Comparison of ENCODE assay signal across 31 mouse cellular contexts in genomic region chr12:111463570-111463969, GRCm38 (mm10). TPM values are rescaled to one million over a fixed set of nuclear protein-coding genes. Genes with fewer than 3 reads are reported as not detected.
"Had no signal": no experiment of that assay in that cellular context is flagged by ENCODE, and none has a peak within 500 bp of the region (broad histone marks: within the 10 kb centered on the region; RNA-seq: fewer than 3 reads in every experiment).

No protein-coding gene starts in this region.

- H3K27ac ChIP-seq: embryonic facial prominence, embryonic 10.5 days; embryonic facial prominence, embryonic 12.5 days; embryonic facial prominence, embryonic 13.5 days; embryonic facial prominence, embryonic 15.5 days; forebrain, embryonic 10.5 days; forebrain, embryonic 12.5 days; forebrain, embryonic 13.5 days; forebrain, embryonic 15.5 days; gastrocnemius, adult 2 months; heart, adult 2 months had no signal

- H3K4me2 ChIP-seq: embryonic facial prominence, embryonic 12.5 days; embryonic facial prominence, embryonic 13.5 days; embryonic facial prominence, embryonic 15.5 days; forebrain, embryonic 12.5 days; forebrain, embryonic 13.5 days; forebrain, embryonic 15.5 days had no signal

- H3K27me3 ChIP-seq: embryonic facial prominence, embryonic 12.5 days; forebrain, embryonic 15.5 days had no signal

- H3K9ac ChIP-seq: embryonic facial prominence, embryonic 12.5 days; embryonic facial prominence, embryonic 13.5 days; embryonic facial prominence, embryonic 15.5 days; forebrain, embryonic 12.5 days; forebrain, embryonic 13.5 days; forebrain, embryonic 15.5 days; forebrain, postnatal 0 days had no signal

- H3K36me3 ChIP-seq: embryonic facial prominence, embryonic 10.5 days; embryonic facial prominence, embryonic 12.5 days; embryonic facial prominence, embryonic 13.5 days; embryonic facial prominence, embryonic 15.5 days; forebrain, embryonic 10.5 days; forebrain, embryonic 12.5 days; forebrain, embryonic 15.5 days had no signal

- H3K4me1 ChIP-seq: forebrain, embryonic 12.5 days; forebrain, embryonic 13.5 days; forebrain, embryonic 15.5 days had no signal

- H3K9me3 ChIP-seq: embryonic facial prominence, embryonic 10.5 days; embryonic facial prominence, embryonic 12.5 days; embryonic facial prominence, embryonic 13.5 days; embryonic facial prominence, embryonic 15.5 days; forebrain, embryonic 10.5 days; forebrain, embryonic 12.5 days; forebrain, embryonic 13.5 days; forebrain, embryonic 15.5 days had no signal

- DNase-seq: cerebellum, adult 2 months; cerebellum, adult 8-10 months; cerebellum, adult 9-10 months; cerebellum, adult 9-11 months; cerebellum, postnatal 10 days; cerebellum, postnatal 14 days; cerebellum, postnatal 25 days; cerebellum, postnatal 36 days; embryo, embryonic 11 days; forebrain, postnatal 0 days; gastrocnemius, adult 2 months; gastrocnemius, postnatal 10 days; gastrocnemius, postnatal 14 days; gastrocnemius, postnatal 25 days; gastrocnemius, postnatal 36 days; heart, adult 18-20 months; heart, adult 2 months had no signal

- ATAC-seq: forebrain, embryonic 13.5 days; forebrain, embryonic 14.5 days; forebrain, embryonic 15.5 days; forebrain, embryonic 16.5 days; forebrain, postnatal 0 days had no signal

- H3K4me3 ChIP-seq: embryonic facial prominence, embryonic 10.5 days; embryonic facial prominence, embryonic 12.5 days; embryonic facial prominence, embryonic 13.5 days; embryonic facial prominence, embryonic 15.5 days; erythroblast, embryonic 14.5 days; forebrain, embryonic 10.5 days; forebrain, embryonic 12.5 days; forebrain, embryonic 13.5 days; forebrain, embryonic 15.5 days; gastrocnemius, adult 2 months; heart, adult 2 months had no signal

RNA-seq across cellular contexts. Expression of gene Gm266, which starts 22.1 kb away (rescaled TPM):
- polyA plus RNA-seq: erythroblast, embryonic 14.5 days had no signal

RNA-seq across cellular contexts. Expression of gene Lbhd2, which starts 57.0 kb away (rescaled TPM):
- polyA plus RNA-seq: embryonic facial prominence, embryonic 10.5 days; embryonic facial prominence, embryonic 11.5 days; erythroblast, embryonic 14.5 days; forebrain, embryonic 10.5 days; forebrain, embryonic 11.5 days; gonadal fat pad, adult 2 months; heart, adult 2 months had no signal
